Mouse (Mus musculus): ENCODE results near the gene Ttc39b. TPM values are rescaled to one million over a fixed set of nuclear protein-coding genes. Genes with fewer than 3 reads are reported as not detected.

Gene Ttc39b
- polyA plus RNA-seq, 1 experiment from 2014 or later = 2.7 TPM

DNA sequence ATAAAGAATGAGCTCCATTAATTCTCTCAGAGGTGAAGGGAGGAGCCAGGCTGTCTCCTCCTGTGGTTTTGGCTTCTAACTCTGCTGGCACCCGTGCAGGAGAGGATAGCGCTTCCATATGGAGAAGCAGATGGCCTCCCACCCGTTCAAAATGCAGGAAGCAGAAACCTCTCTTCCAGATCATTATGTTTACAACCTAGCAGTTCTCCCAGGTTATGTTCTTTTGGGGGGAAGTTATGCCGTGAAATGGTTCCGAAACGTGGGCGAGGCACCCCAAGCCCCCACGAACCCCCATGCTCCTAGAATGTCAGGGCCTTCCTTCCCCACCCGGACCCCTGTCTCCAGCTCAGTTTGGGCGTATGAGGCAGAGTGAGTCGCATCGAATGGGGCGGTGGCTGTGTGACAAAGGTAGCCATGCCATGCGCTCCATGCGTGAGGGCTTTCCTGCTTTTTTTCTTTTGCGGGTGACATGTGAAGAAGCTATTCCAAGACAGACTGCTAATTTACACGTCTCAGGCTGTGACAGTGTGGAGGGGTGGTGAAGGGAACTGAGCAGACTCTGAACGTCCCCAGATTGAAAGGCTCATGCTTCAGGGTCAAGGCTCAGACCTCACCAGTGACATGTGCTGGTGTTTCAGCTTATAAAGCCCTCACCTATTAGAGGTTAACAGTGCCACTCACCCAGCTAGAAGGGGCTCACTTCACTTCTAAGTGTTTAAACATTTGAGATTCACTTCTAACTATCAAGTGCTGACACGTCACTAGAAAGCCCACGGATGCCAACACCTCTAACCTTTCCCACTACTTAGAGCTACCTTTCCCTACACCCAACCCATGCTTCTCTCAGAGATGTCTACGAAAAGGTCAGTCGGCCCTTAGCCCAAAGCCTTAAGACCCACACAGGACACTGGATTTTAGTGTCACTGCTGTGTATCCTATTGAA is 90.6 kb downstream of the Ttc39b start:
- Histone ChIP-seq H3K27ac (ENCODE audit: low read depth, low read length) (no peak overlapping the region), H3K36me3 (ENCODE audit: control insufficient read depth, insufficient read depth) (no peaks in the 10 kb centered on the region), H3K4me1 (replicated peaks; ENCODE audit: control insufficient read depth, insufficient read depth, low read length) (no peaks in the 10 kb centered on the region), H3K9ac (ENCODE audit: low read depth, low read length) (no peak overlapping the region), H3K27me3 (replicated peaks; ENCODE audit: control insufficient read depth, insufficient read depth, low read length) (no peaks in the 10 kb centered on the region), H3K4me3 (ENCODE audit: low read depth, low read length) (no peak overlapping the region), H3K4me2 (replicated peaks; ENCODE audit: low read depth) (no peak overlapping the region), H3K9me3 (ENCODE audit: control insufficient read depth) (no peaks in the 10 kb centered on the region)
- ATAC-seq = no peak
- WGBS = 79% methylated on average over 22 of the region's 22 CpGs
- no peak for TF ChIP-seq CTCF (IDR thresholded peaks at IDR 0.05; ENCODE audit: low read depth)

DNA sequence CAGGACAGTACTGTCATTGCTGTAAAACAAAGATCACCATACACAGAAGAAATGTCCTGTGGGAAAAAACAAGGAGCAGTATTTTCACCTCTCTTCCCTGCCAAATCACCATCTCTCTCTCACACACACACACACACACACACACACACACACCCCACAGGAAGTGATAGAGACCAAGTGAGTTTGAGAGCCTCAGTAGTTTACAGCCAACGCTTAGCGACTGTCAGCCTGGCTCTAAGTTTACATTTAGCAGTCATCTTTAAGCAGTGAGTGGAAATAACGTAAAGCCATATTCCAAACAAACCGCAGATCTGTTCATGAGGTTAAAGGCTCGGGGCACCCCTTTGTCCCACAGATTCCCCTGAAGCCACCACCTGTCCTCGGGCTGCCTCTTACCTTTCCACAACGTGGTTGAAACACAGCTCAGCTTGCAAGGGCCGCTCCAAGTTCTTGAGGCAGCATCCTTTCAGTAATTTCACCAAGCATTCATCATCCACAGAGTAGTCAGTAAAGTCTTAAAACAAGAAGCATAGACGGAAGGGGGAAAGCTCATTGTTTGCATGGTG is 91.7 kb downstream of the Ttc39b start:
- TF ChIP-seq CTCF (IDR thresholded peaks at IDR 0.05; ENCODE audit: low read depth) = no peak
- H3K9ac ChIP-seq (ENCODE audit: low read depth, low read length) = no peak overlapping the region
- 61% methylated on average over 9 of the region's 9 CpGs for WGBS
- no peaks in the 10 kb centered on the region for H3K27me3 ChIP-seq (replicated peaks; ENCODE audit: control insufficient read depth, insufficient read depth, low read length)
- no peak overlapping the region for H3K27ac ChIP-seq (ENCODE audit: low read depth, low read length)
- no peak for ATAC-seq
- H3K9me3 ChIP-seq (ENCODE audit: control insufficient read depth) = no peaks in the 10 kb centered on the region
- no peaks in the 10 kb centered on the region for H3K36me3 ChIP-seq (ENCODE audit: control insufficient read depth, insufficient read depth)
- no peaks in the 10 kb centered on the region for H3K4me1 ChIP-seq (replicated peaks; ENCODE audit: control insufficient read depth, insufficient read depth, low read length)
- no peak overlapping the region for H3K4me2 ChIP-seq (replicated peaks; ENCODE audit: low read depth)
- H3K4me3 ChIP-seq (ENCODE audit: low read depth, low read length) = no peak overlapping the region

DNA sequence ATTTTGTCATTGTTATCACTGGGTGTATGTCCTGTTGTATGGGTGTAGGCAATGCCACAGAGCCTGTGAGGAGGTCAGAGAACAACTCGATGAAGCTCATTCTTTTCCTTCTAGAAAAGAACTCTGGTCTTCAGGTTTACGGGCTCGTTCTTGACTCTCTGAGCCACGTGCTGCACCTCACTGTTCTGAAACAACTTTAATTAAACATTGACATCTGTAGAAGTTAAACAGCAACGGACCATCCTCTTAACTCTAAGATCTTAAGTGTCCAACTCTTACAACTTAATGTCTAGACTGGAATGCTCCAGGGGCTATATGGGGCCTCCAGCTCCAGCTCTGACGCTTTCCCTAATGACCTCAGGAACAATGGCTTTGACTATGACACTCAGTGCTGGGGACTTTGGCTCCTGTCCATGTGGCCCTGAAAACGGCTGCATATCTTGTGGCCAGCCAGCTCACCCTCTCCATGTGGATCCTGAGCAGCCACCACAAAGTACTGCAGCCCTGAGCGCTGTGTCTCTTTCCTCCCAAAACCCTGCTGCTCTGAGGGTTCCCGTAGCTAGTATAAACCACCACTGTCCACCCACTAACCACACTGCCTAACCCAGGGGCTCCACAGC is 95.3 kb downstream of the Ttc39b start:
- Histone ChIP-seq H3K9me3 (ENCODE audit: control insufficient read depth) (no peaks in the 10 kb centered on the region), H3K4me2 (replicated peaks; ENCODE audit: low read depth) (no peak overlapping the region), H3K4me1 (replicated peaks; ENCODE audit: control insufficient read depth, insufficient read depth, low read length) (no peaks in the 10 kb centered on the region), H3K36me3 (ENCODE audit: control insufficient read depth, insufficient read depth) (no peaks in the 10 kb centered on the region), H3K27me3 (replicated peaks; ENCODE audit: control insufficient read depth, insufficient read depth, low read length) (no peaks in the 10 kb centered on the region), H3K4me3 (ENCODE audit: low read depth, low read length) (no peak overlapping the region), H3K27ac (ENCODE audit: low read depth, low read length) (no peak overlapping the region), H3K9ac (ENCODE audit: low read depth, low read length) (no peak overlapping the region)
- ATAC-seq = peak; percentile 88
- TF ChIP-seq CTCF (IDR thresholded peaks at IDR 0.05; ENCODE audit: low read depth) = no peak
- WGBS = 37% methylated on average over 9 of the region's 9 CpGs

DNA sequence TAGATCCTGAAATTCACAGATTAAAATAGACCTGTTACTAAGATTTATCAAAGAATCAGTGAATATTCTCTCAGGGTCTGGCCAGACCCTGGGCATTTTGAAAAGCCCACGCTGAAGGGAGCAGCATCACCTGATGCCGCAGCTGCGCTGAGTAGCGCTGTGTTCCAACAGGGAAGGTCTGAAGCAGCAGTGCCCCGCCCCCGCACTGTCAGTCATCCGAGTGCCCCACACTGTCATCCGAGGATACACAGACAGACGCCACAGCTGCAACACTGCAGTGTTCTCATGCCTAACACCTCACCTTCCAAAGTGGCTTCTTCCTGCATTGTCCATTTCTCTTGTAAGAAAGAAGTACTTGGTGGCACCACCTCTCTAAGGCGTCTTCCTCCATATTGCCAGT is 96.0 kb downstream of the Ttc39b start:
- no peaks in the 10 kb centered on the region for H3K9me3 ChIP-seq (ENCODE audit: control insufficient read depth)
- WGBS = 74% methylated on average over 10 of the region's 10 CpGs
- H3K9ac ChIP-seq (ENCODE audit: low read depth, low read length) = no peak overlapping the region
- H3K4me3 ChIP-seq (ENCODE audit: low read depth, low read length) = no peak overlapping the region
- H3K4me2 ChIP-seq (replicated peaks; ENCODE audit: low read depth) = no peak overlapping the region
- no peak for TF ChIP-seq CTCF (IDR thresholded peaks at IDR 0.05; ENCODE audit: low read depth)
- no peaks in the 10 kb centered on the region for H3K36me3 ChIP-seq (ENCODE audit: control insufficient read depth, insufficient read depth)
- no peak for ATAC-seq
- no peak overlapping the region for H3K27ac ChIP-seq (ENCODE audit: low read depth, low read length)
- H3K27me3 ChIP-seq (replicated peaks; ENCODE audit: control insufficient read depth, insufficient read depth, low read length) = no peaks in the 10 kb centered on the region
- no peaks in the 10 kb centered on the region for H3K4me1 ChIP-seq (replicated peaks; ENCODE audit: control insufficient read depth, insufficient read depth, low read length)

DNA sequence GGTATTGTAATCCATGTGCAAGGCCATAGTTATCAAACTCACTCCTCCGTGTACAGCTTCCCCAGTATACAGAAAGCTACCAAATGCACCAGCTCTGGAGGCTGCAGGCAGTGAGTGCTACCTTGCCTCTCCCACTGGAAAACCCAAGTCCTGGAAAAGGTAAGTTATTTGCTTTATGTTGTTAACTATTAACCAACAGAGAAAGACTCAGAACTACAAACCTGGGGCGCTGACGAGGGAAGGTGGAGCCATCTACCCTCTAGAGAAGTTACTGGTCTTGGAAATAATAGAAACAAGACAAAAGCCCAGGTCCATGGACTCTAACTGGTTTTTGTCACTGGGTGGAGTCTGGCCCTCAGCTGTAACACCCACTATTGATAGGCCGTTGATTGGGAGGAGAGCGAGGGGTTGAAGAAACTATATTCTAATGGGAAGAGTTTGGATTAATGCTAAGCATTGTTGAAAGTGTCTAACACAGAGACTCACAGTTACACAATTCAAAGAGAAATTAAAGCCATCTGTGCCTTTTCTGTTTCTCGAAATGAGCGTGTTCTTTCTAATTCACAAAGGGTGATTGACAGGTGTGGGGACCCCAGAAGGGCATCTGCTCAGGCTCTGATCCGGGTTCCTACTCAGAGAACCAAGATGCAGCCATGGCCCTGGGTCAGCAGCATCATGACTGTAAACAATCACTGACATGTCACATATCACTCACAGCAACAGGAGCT is 98.3 kb downstream of the Ttc39b start:
- 59% methylated on average over 8 of the region's 8 CpGs for WGBS
- no peak for ATAC-seq
- no peaks in the 10 kb centered on the region for H3K36me3 ChIP-seq (ENCODE audit: control insufficient read depth, insufficient read depth)
- no peak overlapping the region for H3K4me3 ChIP-seq (ENCODE audit: low read depth, low read length)
- H3K4me2 ChIP-seq (replicated peaks; ENCODE audit: low read depth) = no peak overlapping the region
- H3K9me3 ChIP-seq (ENCODE audit: control insufficient read depth) = no peaks in the 10 kb centered on the region
- no peak for TF ChIP-seq CTCF (IDR thresholded peaks at IDR 0.05; ENCODE audit: low read depth)
- no peak overlapping the region for H3K9ac ChIP-seq (ENCODE audit: low read depth, low read length)
- no peaks in the 10 kb centered on the region for H3K27me3 ChIP-seq (replicated peaks; ENCODE audit: control insufficient read depth, insufficient read depth, low read length)
- H3K4me1 ChIP-seq (replicated peaks; ENCODE audit: control insufficient read depth, insufficient read depth, low read length) = no peaks in the 10 kb centered on the region
- H3K27ac ChIP-seq (ENCODE audit: low read depth, low read length) = no peak overlapping the region

DNA sequence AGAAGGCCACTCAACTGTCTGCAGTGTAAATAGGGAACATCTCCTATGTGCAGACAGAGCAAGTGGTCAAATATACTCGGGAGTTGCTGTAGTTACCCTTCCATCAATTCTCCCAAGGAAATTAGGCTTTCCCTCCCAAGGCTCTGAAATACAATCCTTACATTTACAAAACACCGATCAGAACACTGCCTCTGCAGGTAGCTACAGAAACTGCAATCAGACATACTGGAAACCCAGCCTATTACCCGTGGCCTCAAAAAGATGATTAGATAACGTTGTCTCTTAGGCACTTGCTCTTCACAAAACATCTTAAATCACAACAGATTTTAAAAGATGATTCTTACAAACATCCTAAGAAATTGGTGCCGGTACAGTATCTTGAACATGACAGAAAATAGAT is 99.8 kb downstream of the Ttc39b start:
- H3K36me3 ChIP-seq (ENCODE audit: control insufficient read depth, insufficient read depth) = no peaks in the 10 kb centered on the region
- peak; percentile 62 for TF ChIP-seq CTCF (IDR thresholded peaks at IDR 0.05; ENCODE audit: low read depth)
- WGBS = 37% methylated on average over 5 of the region's 5 CpGs
- H3K9ac ChIP-seq (ENCODE audit: low read depth, low read length) = no peak overlapping the region
- H3K27ac ChIP-seq (ENCODE audit: low read depth, low read length) = no peak overlapping the region
- no peak overlapping the region for H3K4me3 ChIP-seq (ENCODE audit: low read depth, low read length)
- no peaks in the 10 kb centered on the region for H3K4me1 ChIP-seq (replicated peaks; ENCODE audit: control insufficient read depth, insufficient read depth, low read length)
- no peak overlapping the region for H3K4me2 ChIP-seq (replicated peaks; ENCODE audit: low read depth)
- H3K27me3 ChIP-seq (replicated peaks; ENCODE audit: control insufficient read depth, insufficient read depth, low read length) = no peaks in the 10 kb centered on the region
- no peak for ATAC-seq
- H3K9me3 ChIP-seq (ENCODE audit: control insufficient read depth) = no peaks in the 10 kb centered on the region
